Comparison of ENCODE assay signal across 8 mouse cellular contexts in the genomic region with DNA sequence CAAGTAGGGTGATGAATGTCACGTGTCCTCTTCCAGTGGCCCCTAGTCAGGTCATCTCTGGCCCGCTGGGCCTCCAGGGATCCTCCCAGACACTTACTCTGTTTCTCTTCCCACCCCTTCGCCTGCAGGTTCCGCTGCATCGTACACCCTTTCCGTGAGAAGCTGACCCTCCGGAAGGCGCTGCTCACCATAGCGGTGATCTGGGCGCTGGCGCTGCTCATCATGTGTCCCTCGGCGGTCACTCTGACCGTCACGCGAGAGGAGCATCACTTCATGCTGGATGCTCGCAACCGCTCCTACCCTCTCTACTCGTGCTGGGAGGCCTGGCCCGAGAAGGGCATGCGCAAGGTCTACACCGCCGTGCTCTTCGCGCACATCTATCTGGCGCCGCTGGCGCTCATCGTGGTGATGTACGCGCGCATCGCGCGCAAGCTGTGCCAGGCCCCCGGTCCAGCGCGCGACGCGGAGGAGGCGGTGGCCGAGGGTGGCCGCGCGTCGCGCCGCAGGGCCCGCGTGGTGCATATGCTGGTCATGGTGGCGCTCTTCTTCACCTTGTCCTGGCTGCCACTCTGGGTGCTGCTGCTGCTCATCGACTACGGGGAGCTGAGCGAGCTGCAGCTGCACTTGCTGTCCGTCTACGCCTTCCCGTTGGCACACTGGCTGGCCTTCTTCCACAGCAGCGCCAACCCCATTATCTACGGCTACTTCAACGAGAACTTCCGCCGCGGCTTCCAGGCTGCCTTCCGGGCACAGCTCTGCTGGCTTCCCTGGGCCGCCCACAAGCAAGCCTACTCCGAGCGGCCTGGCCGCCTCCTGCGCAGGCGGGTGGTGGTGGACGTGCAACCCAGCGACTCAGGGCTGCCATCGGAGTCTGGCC. TPM values are rescaled to one million over a fixed set of nuclear protein-coding genes. Genes with fewer than 3 reads are reported as not detected.
A peak's percentile ranks its signal among the peaks of the same experiment; 100 is the strongest.
DNase-seq lines count a peak whose midpoint lies in the region; ATAC-seq and TF ChIP-seq lines count a peak whose summit lies in the region.

No protein-coding gene starts in this region.

- H3K27me3 ChIP-seq in kidney, embryonic 16.5 days (ENCODE audit: insufficient read depth, low read length): peaks cover 22% of the 10 kb centered on the region
- H3K27me3 ChIP-seq in forebrain, embryonic 14.5 days (replicated peaks; ENCODE audit: control insufficient read depth, insufficient read depth, low read length): peaks cover 15% of the 10 kb centered on the region
- H3K27me3 ChIP-seq in hindbrain, embryonic 16.5 days (replicated peaks; ENCODE audit: control insufficient read depth, insufficient read depth, low read length): peaks cover 9% of the 10 kb centered on the region
- H3K27me3 ChIP-seq in liver, embryonic 14.5 days (ENCODE audit: control insufficient read depth, insufficient read depth, low read length): peaks cover 19% of the 10 kb centered on the region
- peaks cover 30% of the 10 kb centered on the region for H3K27me3 ChIP-seq in neural tube, embryonic 12.5 days (replicated peaks)

- no peak for TF ChIP-seq EP300 in liver, embryonic 14.5 days (IDR thresholded peaks at IDR 0.05; ENCODE audit: low read depth)

- H3K36me3 ChIP-seq in kidney, embryonic 16.5 days (ENCODE audit: insufficient read depth, low read length): no peaks in the 10 kb centered on the region
- H3K36me3 ChIP-seq in forebrain, embryonic 14.5 days (ENCODE audit: control insufficient read depth, insufficient read depth, low read length): no peaks in the 10 kb centered on the region
- no peaks in the 10 kb centered on the region for H3K36me3 ChIP-seq in hindbrain, embryonic 16.5 days (ENCODE audit: control insufficient read depth, insufficient read depth, low read length)
- no peaks in the 10 kb centered on the region for H3K36me3 ChIP-seq in liver, embryonic 14.5 days (replicated peaks; ENCODE audit: control insufficient read depth, insufficient read depth, low read depth)
- no peaks in the 10 kb centered on the region for H3K36me3 ChIP-seq in neural tube, embryonic 12.5 days

- peak overlapping the region; percentile 54 for H3K9ac ChIP-seq in kidney, embryonic 16.5 days (replicated peaks; ENCODE audit: low read length)
- peak overlapping the region; percentile 56; the same call in 1 of the 2 replicates for H3K9ac ChIP-seq in forebrain, embryonic 14.5 days (ENCODE audit: low read length)
- H3K9ac ChIP-seq in hindbrain, embryonic 16.5 days (ENCODE audit: low read depth, low read length): peak overlapping the region; percentile 67
- no peak overlapping the region for H3K9ac ChIP-seq in liver, embryonic 14.5 days (replicated peaks)
- peak overlapping the region; percentile 51 for H3K9ac ChIP-seq in neural tube, embryonic 12.5 days

- peaks cover 12% of the 10 kb centered on the region for H3K4me1 ChIP-seq in kidney, embryonic 16.5 days (ENCODE audit: insufficient read depth, low read length)
- peaks cover 7% of the 10 kb centered on the region; the same call in 1 of the 2 replicates for H3K4me1 ChIP-seq in forebrain, embryonic 14.5 days (ENCODE audit: control insufficient read depth, insufficient read depth, low read length)
- peaks cover 16% of the 10 kb centered on the region for H3K4me1 ChIP-seq in hindbrain, embryonic 16.5 days (ENCODE audit: control insufficient read depth, insufficient read depth, low read depth, low read length)
- 0 out of 4 replicates have a peak, but pooled peaks cover 0 to 1% of the 10 kb centered on the region in 2 experiments for H3K4me1 ChIP-seq in liver, embryonic 14.5 days (replicated peaks; ENCODE audit: control insufficient read depth in 2 of 2, insufficient read depth in 2 of 2, low read length in 1 of 2)
- H3K4me1 ChIP-seq in neural tube, embryonic 12.5 days: peaks cover 12% of the 10 kb centered on the region

- TF ChIP-seq CTCF in liver, embryonic 14.5 days (IDR thresholded peaks at IDR 0.05; ENCODE audit: low read depth): no peak

- no peak overlapping the region for H3K27ac ChIP-seq in kidney, embryonic 16.5 days (ENCODE audit: low read length)
- no peak overlapping the region for H3K27ac ChIP-seq in forebrain, embryonic 14.5 days (ENCODE audit: low read depth, low read length)
- H3K27ac ChIP-seq in hindbrain, embryonic 16.5 days (ENCODE audit: low read depth, low read length): peak overlapping the region; percentile 63
- H3K27ac ChIP-seq in liver, embryonic 14.5 days: no peak overlapping the region
- H3K27ac ChIP-seq in neural tube, embryonic 12.5 days: no peak overlapping the region

- no peaks in the 10 kb centered on the region for H3K9me3 ChIP-seq in kidney, embryonic 16.5 days (ENCODE audit: low read length)
- H3K9me3 ChIP-seq in forebrain, embryonic 14.5 days (replicated peaks; ENCODE audit: control insufficient read depth, low read length): no peaks in the 10 kb centered on the region
- H3K9me3 ChIP-seq in hindbrain, embryonic 16.5 days (ENCODE audit: control insufficient read depth, low read length): no peaks in the 10 kb centered on the region
- H3K9me3 ChIP-seq in liver, embryonic 14.5 days (ENCODE audit: control insufficient read depth, low read length): no peaks in the 10 kb centered on the region
- H3K9me3 ChIP-seq in neural tube, embryonic 12.5 days: no peaks in the 10 kb centered on the region

- peak; percentile 52 for ATAC-seq in kidney, embryonic 16.5 days (ENCODE audit: low FRiP score, low TSS enrichment)
- peak; percentile 52 for ATAC-seq in forebrain, embryonic 14.5 days
- ATAC-seq in hindbrain, embryonic 16.5 days: peak; percentile 86
- ATAC-seq in liver, embryonic 14.5 days (ENCODE audit: insufficient read depth): no peak
- peak; percentile 66 for ATAC-seq in neural tube, embryonic 12.5 days (ENCODE audit: low FRiP score, low read depth)

- WGBS in kidney, embryonic 16.5 days: 3% methylated on average over 73 of the region's 74 CpGs
- WGBS in forebrain, embryonic 14.5 days: 4% methylated on average over 74 of the region's 74 CpGs
- WGBS in hindbrain, embryonic 16.5 days: 3% methylated on average over 68 of the region's 74 CpGs
- WGBS in liver, embryonic 14.5 days (ENCODE audit: insufficient replicate concordance): 2% methylated on average over 74 of the region's 74 CpGs
- WGBS in neural tube, embryonic 12.5 days: 3% methylated on average over 74 of the region's 74 CpGs

- peak overlapping the region; percentile 92 for H3K4me2 ChIP-seq in kidney, embryonic 16.5 days (replicated peaks; ENCODE audit: low read depth, low read length)
- H3K4me2 ChIP-seq in forebrain, embryonic 14.5 days (ENCODE audit: low read length): peak overlapping the region; percentile 68
- peak overlapping the region; percentile 91 for H3K4me2 ChIP-seq in hindbrain, embryonic 16.5 days (ENCODE audit: low read length)
- peak overlapping the region; percentile 32 for H3K4me2 ChIP-seq in liver, embryonic 14.5 days (ENCODE audit: low read depth)
- H3K4me2 ChIP-seq in neural tube, embryonic 12.5 days (replicated peaks): peak overlapping the region; percentile 77

- DNase-seq in kidney, adult 8-10 months: no peak
- peak; percentile 24 for DNase-seq in adrenal gland, postnatal 25 days
- peak; percentile 44 for DNase-seq in forebrain, embryonic 14.5 days (ENCODE audit: low spot score)
- DNase-seq in liver, embryonic 14.5 days (ENCODE audit: low read depth in 3 of 3, low spot score in 3 of 3): no peak
- DNase-seq in urinary bladder, postnatal 10 days (ENCODE audit: low spot score): no peak

- H3K4me3 ChIP-seq in kidney, embryonic 16.5 days (ENCODE audit: low read length): peak overlapping the region; percentile 48
- peak overlapping the region; percentile 36 for H3K4me3 ChIP-seq in forebrain, embryonic 14.5 days (ENCODE audit: low read depth, low read length)
- H3K4me3 ChIP-seq in hindbrain, embryonic 16.5 days (ENCODE audit: low read length): peak overlapping the region; percentile 47
- H3K4me3 ChIP-seq in liver, embryonic 14.5 days (ENCODE audit: insufficient read depth in 1 of 2, low read depth in 2 of 2, low read length in 2 of 2): peak overlapping the region; percentile 2 to 12
- peak overlapping the region; percentile 42 for H3K4me3 ChIP-seq in neural tube, embryonic 12.5 days

RNA-seq across cellular contexts. Expression of a gene that starts 22.7 kb away (rescaled TPM):
- 179 and 180 TPM in 2 replicates for polyA plus RNA-seq in kidney, embryonic 16.5 days (2015; fragmentation: Nextera tagmentation; extraction: Ambion mirVana)
- 107 and 153 TPM in 2 replicates for total RNA-seq in adrenal gland, postnatal 25 days (2021)
- polyA plus RNA-seq in forebrain, embryonic 14.5 days (2014; fragmentation: Nextera tagmentation; extraction: Ambion mirVana): 264 and 265 TPM in 2 replicates
- polyA plus RNA-seq in hindbrain, embryonic 16.5 days (2015; fragmentation: Nextera tagmentation; extraction: Ambion mirVana): 207 and 226 TPM in 2 replicates
- 28.2 and 51.8 TPM in 2 replicates for polyA plus RNA-seq in liver, embryonic 14.5 days (2012; rRNA removed)
- 96.8 and 98.1 TPM in 2 replicates for polyA plus RNA-seq in liver, embryonic 14.5 days (2014; fragmentation: Nextera tagmentation; extraction: Ambion mirVana)
- polyA plus RNA-seq in neural tube, embryonic 12.5 days (2016; fragmentation: Nextera tagmentation; extraction: Ambion mirVana): 207 and 219 TPM in 2 replicates

RNA-seq across cellular contexts. Expression of a gene that starts 30.3 kb away (rescaled TPM):
- 0.12 TPM in 2 replicates for polyA plus RNA-seq in kidney, embryonic 16.5 days (2015; fragmentation: Nextera tagmentation; extraction: Ambion mirVana)
- total RNA-seq in adrenal gland, postnatal 25 days (2021): 0.21 and 0.24 TPM in 2 replicates
- polyA plus RNA-seq in forebrain, embryonic 14.5 days (2014; fragmentation: Nextera tagmentation; extraction: Ambion mirVana): 0.56 and 0.94 TPM in 2 replicates
- 0.97 and 1.5 TPM in 2 replicates for polyA plus RNA-seq in hindbrain, embryonic 16.5 days (2015; fragmentation: Nextera tagmentation; extraction: Ambion mirVana)
- 0.01 TPM in 1 of 2 replicates, not detected in the other for polyA plus RNA-seq in liver, embryonic 14.5 days (2012; rRNA removed)
- polyA plus RNA-seq in liver, embryonic 14.5 days (2014; fragmentation: Nextera tagmentation; extraction: Ambion mirVana): not detected in 2 replicates
- 0.22 and 0.25 TPM in 2 replicates for polyA plus RNA-seq in neural tube, embryonic 12.5 days (2016; fragmentation: Nextera tagmentation; extraction: Ambion mirVana)

RNA-seq across cellular contexts. Expression of a gene that starts 54.5 kb away (rescaled TPM):
- 247 and 260 TPM in 2 replicates for polyA plus RNA-seq in kidney, embryonic 16.5 days (2015; fragmentation: Nextera tagmentation; extraction: Ambion mirVana)
- total RNA-seq in adrenal gland, postnatal 25 days (2021): 181 and 195 TPM in 2 replicates
- polyA plus RNA-seq in forebrain, embryonic 14.5 days (2014; fragmentation: Nextera tagmentation; extraction: Ambion mirVana): 245 and 253 TPM in 2 replicates
- 204 and 210 TPM in 2 replicates for polyA plus RNA-seq in hindbrain, embryonic 16.5 days (2015; fragmentation: Nextera tagmentation; extraction: Ambion mirVana)
- 31.7 and 39.0 TPM in 2 replicates for polyA plus RNA-seq in liver, embryonic 14.5 days (2012; rRNA removed)
- 78.7 and 80.1 TPM in 2 replicates for polyA plus RNA-seq in liver, embryonic 14.5 days (2014; fragmentation: Nextera tagmentation; extraction: Ambion mirVana)
- 212 and 220 TPM in 2 replicates for polyA plus RNA-seq in neural tube, embryonic 12.5 days (2016; fragmentation: Nextera tagmentation; extraction: Ambion mirVana)

Comparison
In these comparisons a context has a peak if more than half of its experiments do, and no peak if none do; other contexts are left out.
1. H3K4me2 ChIP-seq: peak in every context shown above with its lines; median percentile 92 in kidney, embryonic 16.5 days; 91 in hindbrain, embryonic 16.5 days; 77 in neural tube, embryonic 12.5 days; 68 in forebrain, embryonic 14.5 days; 32 in liver, embryonic 14.5 days.
2. DNase-seq: peak in adrenal gland, postnatal 25 days (single experiment) and forebrain, embryonic 14.5 days (single experiment); none in kidney, adult 8-10 months (0 of 2), liver, embryonic 14.5 days (0 of 3) and urinary bladder, postnatal 10 days (single experiment).
3. Peak in every context shown above with its lines, with median percentiles within 50 percentile points of each other: H3K4me3 ChIP-seq.